Mouse (Mus musculus): ENCODE results near the gene Inca1.

The Inca1 gene

DNA sequence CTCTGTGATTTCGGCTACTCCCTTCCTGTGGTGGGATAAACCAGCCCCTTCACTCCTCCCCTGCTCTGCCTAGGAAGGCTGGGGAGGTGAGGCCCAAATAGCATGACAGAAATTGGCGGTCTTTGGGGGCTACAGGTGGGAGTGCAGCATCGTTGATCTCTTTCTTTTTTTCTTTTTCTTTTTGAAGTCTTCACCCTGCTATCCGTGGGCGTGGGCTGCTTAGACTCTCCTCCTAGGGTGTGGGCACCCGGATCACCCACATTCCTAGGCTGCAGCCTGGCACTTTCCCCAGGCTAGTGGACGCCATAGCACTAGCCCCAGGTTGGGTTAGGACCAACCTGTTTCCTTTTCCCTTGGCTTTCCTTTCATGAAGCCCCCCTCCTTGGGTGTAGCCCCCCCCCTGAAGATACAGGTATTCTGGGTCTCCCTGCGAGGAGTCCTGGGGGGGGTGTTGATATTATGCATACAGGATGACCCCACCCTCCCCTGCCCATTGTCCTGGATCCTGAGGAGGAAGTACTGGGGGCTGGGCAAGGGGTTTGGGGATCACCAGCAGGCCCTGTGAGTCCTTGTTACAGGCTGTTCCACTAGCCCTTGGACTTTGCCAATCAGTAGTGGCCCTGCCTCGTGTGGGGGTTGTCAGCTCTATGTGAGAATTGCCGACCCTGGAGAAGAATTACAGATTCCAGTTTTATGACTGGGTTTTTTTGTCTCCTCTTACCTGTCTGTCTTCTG, 1.4 kb upstream of the Inca1 start:
- DNase-seq (ENCODE audit: low read depth) = no peak

DNA sequence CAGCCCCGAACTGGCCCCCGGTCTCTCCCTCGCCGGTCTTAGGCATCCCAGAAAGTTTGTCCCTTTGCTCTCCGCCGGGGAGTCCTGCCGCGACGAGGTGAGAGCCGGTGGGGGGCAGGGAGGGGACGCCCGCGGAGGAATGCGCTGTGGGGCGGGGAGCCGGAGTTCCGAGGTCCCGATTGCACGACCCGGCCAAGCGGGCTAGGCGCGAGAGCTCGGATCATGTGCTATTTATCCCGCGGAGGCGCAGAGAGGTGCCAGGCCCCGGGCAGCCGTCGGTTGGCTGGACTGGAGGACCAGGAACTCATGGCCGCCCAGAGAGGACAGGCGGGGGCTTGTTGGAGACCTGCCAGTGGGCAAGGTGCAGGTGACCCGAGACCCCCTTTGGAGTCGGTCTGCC, 658 bp upstream of the Inca1 start:
- no peak for DNase-seq (ENCODE audit: low read depth)

DNA sequence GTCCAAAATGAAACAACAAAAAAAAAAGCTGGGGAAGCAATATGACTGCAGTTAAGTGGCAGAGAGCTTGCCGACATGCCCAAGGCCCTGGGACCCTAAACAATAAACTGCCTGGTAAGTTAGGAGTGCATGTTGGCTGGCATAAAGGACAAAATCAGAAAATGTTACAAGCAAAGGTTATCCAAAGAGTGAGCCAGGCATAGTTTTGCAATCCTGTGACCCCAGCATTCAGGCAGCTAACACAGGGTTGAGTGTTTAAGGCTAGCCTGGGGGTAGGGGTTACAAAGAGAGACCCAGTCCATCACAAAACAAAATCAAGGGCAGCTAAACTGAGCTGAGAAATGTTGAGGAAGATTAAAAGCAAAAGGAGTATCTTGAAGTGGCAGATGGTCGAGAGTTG, 904 bp downstream of the Inca1 start:
- DNase-seq (ENCODE audit: low read depth) = no peak

- DNase-seq (ENCODE audit: low read depth) = no peak
These were observed 2.6 kb downstream of the Inca1 start for GRCm38 (mm10) chr11:70697376-70697775.

DNA sequence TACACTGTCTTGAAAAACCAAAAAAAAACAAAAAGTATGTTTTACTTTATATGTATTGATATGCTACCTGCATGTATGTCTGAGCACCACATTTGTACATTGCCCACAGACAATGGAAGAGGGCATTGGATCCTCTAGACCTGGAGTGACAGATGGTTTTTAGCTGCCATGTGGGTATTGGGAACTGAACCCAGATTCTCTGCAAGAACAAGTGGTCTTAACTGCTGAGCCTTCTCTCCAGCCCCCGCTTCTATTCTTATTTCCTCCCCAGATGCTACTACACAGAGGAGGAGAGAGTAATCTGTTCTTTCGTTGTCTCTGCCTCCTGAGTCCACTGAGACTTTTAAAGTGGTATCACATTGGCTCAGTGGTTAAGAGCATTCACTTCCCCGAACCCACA, 6.5 kb downstream of the Inca1 start:
- no peak for DNase-seq (ENCODE audit: low read depth)

DNA sequence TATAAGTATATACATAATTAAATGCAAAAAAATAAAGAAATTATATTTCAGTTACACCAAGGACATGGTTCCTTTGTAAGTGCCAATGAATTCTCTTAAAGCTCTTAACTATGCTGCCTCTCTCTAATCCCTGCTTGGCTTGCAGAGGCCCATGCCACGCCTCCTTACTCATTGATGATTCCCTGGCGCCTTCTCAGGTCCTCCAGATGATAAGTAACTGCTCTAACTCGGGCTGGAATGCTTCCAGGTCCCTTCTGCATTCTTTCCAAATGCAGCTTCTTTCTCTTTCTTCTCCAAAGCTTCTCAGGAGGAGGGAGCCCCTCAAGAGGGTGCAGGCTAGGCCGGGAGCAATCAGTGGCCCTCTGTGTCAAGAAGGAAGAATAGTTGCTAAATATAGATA, 10.4 kb downstream of the Inca1 start:
- DNase-seq (ENCODE audit: low read depth) = no peak

- no peak for DNase-seq (ENCODE audit: low read depth)
These were observed 11.6 kb downstream of the Inca1 start for GRCm38 (mm10) chr11:70688372-70688771.

GRCm38 (mm10) chr11:70687601-70688199, 12.3 kb downstream of the Inca1 start, which contains the start of gene Camta2:
TSS of gene Camta2 (minus strand) at chr11:70688105.
- DNase-seq (ENCODE audit: low read depth) = peak; percentile 60

DNA sequence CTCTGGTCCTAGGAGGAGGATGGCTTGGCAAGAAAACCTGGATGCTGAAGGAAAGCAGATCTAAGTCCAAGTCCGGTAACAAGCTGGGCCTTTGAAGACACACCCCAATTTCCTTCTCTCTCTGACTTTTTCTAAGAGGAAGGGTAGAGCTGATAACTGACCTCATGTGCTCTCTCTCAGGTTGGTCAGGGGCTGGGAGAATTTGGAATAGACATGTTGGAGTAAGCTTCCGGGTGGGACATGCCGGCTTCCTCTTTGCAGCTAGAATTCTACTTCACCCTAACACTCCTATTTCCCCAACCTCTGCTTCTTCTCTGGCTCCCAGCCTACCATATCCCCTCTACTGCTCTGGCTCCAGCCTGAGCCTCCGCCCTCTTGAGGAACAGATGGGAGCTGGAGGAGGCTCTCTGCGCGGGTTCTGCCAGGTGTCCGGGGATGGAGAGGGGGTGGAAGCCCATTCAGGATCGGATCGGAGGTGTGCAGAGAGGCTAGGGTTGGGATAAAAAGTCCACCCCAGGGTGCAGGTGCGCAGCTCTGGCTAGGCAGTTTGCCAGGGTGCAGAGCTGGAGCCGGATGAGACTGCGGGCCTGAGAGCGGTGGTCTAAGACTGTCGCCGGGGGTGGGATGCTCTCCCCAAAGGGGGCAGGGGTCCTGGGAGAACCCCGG, 12.9 kb downstream of the Inca1 start:
- DNase-seq (ENCODE audit: low read depth) = no peak

- no peak for DNase-seq (ENCODE audit: low read depth)
These were observed 16.3 kb downstream of the Inca1 start for GRCm38 (mm10) chr11:70683640-70684039.

- peak; percentile 39 for DNase-seq (ENCODE audit: low read depth)
These were observed 17.9 kb downstream of the Inca1 start for GRCm38 (mm10) chr11:70681897-70682581.

- DNase-seq (ENCODE audit: low read depth) = no peak
These were observed 18.8 kb downstream of the Inca1 start for GRCm38 (mm10) chr11:70681170-70681569.

GRCm38 (mm10) chr11:70679894-70680293, 20.1 kb downstream of the Inca1 start:
- DNase-seq (ENCODE audit: low read depth) = peak; percentile 36

DNA sequence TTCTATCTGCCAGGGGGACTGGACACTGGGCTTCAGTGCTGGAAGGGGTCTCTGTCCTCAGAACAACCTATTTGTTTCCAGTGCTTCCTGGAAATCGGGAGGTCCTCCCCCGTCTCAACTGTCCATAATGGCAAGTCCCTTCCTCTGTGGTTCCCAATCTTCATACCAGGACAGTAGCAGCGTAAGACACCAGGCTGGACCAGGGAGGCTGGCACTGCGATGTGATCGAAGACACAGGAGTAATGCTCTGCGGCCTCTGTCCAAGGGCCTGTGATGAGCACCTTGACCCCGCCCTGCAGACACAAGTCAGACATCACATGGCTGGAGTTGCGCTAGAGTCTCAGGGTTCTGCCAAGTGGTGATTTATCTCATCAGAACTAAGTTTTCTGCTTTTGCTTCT, 20.6 kb downstream of the Inca1 start:
- DNase-seq (ENCODE audit: low read depth) = no peak

- no peak for DNase-seq (ENCODE audit: low read depth)
These were observed 21.4 kb downstream of the Inca1 start for GRCm38 (mm10) chr11:70678576-70678975.

DNA sequence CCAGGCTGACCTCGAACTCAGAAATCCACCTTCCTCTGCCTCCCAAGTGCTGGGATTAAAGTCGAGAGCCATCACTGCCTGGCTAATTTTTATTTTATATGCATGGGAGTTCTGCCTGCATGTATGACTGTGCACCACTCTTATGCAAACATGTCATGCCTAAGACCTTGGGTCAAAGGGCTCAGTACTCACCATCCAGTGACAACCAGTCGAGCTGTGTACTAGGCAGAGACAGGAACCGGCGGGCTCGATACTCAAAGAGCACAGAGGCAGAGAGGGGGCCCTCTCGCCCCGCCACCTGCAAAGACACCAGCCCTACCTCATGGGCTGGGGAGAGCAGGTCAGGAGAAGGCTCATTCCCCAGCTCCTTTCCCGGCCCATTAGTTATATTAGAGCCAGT, 21.9 kb downstream of the Inca1 start:
- no peak for DNase-seq (ENCODE audit: low read depth)

DNA sequence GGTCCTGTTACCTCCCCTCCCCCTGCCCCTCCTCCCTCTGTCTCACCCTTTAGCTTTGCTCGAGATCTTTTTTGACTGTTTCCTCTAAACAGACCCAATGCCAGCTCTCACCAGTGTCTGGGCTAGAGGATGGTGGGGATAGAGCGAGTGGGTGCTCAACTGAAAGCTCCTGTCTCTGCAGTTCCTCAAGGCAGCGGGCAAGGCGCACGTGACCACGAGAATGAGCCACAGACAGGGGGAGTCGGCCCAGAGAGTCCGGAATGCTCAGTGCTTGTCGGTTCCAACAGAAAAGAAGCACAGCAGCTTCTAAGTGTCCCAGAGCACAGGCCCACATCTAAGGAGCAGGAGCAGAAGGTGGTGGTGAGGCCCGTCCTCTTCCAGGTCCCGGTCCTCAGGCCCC, 25.5 kb downstream of the Inca1 start:
- DNase-seq (ENCODE audit: low read depth) = no peak

- no peak for DNase-seq (ENCODE audit: low read depth)
These were observed 25.9 kb downstream of the Inca1 start for GRCm38 (mm10) chr11:70674014-70674413.

DNA sequence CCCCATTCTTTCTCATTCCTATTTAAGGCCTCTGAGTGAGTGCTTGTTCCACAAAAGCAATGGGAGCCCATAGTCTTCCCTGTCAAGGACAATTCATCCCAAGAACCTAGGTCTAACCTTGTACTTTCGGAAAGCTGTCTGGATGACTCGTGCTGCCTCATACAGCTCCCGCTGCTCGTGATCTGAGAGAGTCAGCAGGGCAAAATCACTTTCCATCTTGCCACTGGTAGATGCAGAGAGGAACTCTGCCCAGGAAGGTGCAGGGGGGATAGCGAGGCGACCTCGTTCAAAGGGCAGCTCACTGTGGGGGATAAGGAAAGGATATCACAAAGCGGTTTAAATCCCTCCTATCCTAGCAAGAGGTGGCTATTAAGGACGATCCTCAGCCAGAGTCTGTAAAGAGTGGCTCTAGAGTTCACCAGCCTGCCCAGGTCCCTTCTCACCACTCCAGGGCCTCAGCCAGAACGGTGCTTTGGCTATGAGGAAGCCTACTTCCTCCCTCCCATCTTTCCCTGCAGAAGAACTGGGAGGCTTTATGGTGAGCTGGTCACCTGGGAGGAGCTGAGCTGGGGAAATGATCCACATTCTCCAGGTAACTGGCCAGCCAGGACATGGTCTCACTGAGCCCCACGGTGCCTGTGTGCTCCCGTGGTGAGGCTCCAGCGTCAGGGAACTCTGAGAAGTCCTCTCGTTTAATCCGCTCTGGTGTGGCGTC, 28.5 kb downstream of the Inca1 start:
- no peak for DNase-seq (ENCODE audit: low read depth)

DNA sequence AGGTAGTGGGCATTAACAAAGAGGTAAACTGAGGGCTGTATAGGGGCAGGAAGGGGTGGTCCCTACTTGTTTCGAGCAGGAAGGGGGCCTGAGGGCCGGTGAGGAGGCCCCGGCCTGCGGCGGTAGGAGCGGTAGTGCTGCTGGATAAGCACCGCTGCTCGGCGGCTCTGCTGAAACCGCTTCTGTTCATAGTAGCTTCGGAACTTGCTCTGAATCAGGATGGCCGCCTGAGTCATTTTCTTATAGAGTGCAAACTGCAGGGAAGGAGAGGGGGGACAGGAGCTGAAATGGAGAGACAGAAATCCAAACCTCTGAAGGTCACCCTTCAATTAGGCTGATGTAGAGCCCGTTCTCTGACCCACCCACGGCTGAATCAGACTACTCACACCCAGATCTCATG, 29.5 kb downstream of the Inca1 start:
- no peak for DNase-seq (ENCODE audit: low read depth)

GRCm38 (mm10) chr11:70669582-70670345, 30.2 kb downstream of the Inca1 start:
- no peak for DNase-seq (ENCODE audit: low read depth)
